Mouse (Mus musculus) kidney, adult 9 months (tissue): ENCODE results near the gene Iqcf5.
A peak's percentile ranks its signal among the peaks of the same experiment; 100 is the strongest.
"Not testable (repeated sequence)": the region's sequence is repeated elsewhere in the genome, so short reads cannot be mapped to it uniquely, and the experiment has no call there.

Source experiments
- DNase-seq: peaks from one replicate; pipeline ENCODE4 v3.0.0; 2022

The Iqcf5 gene

DNA sequence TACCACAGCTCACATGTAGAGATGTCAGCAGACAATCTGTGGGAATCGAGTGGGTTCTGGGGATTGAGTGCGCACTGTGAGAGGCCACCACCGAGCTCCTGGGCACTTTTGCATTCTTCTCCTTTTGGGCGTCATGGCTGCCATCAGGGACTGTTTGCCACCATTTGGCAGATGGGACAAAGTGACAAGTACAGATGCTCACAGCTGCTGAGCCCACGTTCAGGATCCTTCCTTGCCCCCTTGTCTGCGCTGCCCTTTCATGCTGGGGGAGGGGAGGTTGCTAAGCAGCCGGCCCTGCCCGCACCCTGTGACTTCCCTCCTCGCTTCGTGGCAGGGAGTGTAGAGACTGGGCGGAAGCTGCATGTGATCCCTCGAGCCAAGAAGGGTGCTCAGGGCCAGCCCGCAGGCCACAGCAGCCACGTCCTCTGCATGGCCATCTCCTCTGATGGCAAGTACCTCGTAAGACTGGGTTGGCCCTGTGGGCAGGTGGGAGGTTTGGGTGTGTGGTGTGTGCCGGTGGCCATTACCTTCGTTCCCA is 31.7 kb upstream of the Iqcf5 start:
- DNase-seq = no peak

DNA sequence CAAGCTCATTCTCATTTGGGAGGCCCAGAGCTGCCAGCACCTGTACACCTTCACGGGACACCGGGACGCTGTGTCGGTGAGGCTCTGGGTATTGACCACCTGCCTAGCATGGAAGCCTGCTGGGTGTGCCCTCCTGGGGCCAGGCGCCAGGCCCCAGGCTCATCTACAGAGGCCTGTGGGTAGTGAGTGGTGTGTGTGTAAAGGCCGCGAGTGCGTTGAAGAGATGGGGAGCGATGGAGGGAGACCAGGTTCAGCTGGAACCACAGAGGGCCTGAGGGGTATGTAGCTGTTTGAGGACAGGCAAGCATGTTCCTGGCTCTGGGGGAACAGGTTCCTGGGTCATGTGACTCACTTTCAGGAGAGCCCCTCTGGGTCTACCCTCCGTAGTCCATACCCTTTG is 31.2 kb upstream of the Iqcf5 start:
- no peak for DNase-seq

DNA sequence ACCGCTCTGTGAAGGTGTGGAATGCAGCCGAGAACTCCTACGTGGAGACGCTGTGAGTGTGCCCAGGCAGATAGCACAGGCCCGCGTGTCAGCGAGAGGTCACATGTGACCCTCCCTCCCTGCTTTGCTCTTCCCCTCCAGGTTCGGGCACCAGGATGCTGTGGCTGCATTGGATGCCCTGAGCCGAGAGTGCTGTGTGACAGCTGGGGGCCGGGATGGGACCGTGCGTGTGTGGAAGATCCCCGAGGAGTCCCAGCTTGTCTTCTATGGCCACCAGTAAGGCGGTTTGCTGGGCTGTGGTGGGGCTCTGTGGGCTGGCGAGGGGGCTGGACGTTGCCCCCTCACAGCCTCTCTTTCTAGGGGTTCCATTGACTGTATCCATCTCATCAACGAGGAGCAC is 30.8 kb upstream of the Iqcf5 start:
- no peak for DNase-seq

DNA sequence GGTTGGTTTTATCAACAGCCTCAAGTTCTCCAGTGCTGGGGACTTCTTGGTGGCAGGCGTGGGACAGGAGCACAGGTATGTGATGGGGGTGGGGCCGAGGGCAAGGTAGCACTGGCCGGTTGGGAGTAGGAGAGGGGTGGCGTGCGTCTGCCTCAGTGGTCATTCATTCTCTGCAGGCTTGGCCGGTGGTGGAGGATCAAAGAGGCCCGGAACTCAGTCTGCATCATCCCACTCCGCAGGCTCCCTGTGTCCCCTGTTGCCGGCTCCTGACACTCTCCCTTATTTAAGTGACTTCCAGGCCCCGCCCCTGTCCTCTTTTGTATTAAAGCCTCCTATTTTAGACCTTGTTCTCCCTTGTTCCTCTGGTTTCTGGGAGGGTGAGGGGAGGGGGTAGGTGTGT is 29.3 kb upstream of the Iqcf5 start:
- no peak for DNase-seq

DNA sequence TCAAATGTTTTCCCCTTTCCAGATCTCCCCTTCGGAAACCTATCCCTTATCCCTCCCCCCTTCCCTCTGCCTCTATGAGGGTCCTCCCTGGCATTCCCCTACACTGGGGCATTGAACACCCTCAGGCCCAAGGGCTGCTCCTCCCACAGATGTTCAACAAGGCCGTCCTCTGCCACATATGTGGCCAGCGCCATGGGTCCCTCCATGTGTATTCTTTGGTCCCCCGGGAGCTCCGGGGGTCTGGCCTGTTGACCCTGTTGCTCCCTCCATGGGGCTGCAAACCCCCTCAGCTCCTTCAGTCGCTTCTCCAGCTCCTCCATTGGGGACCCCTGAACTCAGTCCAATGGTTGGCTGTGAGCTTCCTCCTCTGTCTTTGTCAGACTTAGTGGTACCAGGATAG is 26.8 kb upstream of the Iqcf5 start:
- not testable (repeated sequence) for DNase-seq

DNA sequence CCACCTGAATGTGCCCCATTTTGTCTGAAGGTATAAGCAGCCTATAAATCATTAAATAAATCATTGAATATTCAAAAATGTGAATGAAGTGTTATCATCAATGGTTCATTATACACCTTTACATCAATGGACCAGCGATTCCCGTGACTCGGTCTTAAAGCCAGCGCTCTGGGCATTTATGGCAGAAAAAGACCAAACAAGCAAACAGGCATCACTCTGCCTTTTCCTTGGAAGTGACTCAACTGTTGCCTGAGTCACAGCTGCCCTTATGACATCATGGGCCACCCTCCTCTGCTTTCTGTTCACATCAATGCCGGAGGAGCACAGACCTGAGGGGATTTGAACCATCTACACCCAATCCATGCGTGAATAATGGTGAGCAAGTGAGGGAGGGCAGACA is 14.7 kb upstream of the Iqcf5 start, which contains the start of gene Iqcf1:
Gene Iqcf1 (plus strand): TSS at position 301 of the 400 bp plus-strand sequence.
- DNase-seq = no peak

DNA sequence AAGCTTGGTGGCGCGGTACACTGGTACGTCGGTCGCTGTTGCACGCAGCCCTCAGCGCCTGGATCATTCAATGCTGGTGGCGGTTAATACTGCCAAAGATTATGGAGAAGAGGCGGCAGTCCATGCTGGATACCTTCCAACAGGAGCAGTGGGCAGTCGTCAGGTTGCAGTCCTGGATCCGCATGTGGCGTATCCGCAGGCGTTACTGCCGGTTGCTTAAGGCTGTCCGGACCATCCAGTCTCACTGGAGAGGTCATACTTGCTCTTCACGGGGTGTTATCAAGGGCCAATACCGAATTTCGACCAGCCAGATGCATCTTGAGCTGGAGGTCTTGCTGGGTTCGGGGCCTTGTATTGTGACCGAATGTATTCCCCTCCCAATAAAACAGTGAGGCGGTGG is 12.5 kb upstream of the Iqcf5 start:
- no peak for DNase-seq

DNA sequence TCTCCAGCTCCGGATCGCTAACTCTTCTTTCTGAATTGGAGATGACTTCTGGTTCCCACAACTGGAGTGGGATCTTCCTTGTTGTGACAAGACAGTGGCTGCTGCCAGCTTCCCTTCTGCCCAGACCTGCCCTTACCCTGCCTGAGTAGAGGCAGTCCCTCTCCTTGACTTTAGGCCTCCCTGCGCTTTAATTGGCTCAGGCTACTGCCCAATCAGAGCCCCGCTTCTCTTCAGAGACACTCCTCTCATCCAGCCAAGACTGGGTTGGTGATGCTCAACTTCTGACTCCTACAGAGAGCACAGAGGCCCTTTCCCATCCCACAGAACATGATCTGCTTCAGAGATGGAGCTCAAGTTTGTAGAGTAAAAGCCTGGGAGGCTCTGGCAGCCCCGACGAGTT is 10.1 kb upstream of the Iqcf5 start:
- DNase-seq = no peak

DNA sequence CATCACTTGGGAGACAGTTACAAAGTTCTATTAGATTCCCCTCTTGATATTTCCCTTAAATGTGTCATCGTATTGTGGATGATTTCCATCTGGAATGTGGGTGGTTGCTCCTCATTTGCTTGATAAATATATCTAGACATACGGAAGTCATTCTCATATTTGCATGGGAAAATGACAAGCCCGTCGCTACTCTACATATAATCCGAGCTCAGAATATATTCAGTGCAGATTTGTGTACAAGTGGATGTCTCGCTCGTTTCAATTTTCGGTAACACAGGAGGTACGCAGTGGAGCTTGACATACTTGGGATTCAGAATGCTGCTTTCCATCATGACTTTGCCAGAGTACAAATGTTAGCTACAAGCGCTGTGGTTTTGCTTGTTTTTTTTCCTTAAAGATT is 5.0 kb upstream of the Iqcf5 start:
- DNase-seq = no peak

DNA sequence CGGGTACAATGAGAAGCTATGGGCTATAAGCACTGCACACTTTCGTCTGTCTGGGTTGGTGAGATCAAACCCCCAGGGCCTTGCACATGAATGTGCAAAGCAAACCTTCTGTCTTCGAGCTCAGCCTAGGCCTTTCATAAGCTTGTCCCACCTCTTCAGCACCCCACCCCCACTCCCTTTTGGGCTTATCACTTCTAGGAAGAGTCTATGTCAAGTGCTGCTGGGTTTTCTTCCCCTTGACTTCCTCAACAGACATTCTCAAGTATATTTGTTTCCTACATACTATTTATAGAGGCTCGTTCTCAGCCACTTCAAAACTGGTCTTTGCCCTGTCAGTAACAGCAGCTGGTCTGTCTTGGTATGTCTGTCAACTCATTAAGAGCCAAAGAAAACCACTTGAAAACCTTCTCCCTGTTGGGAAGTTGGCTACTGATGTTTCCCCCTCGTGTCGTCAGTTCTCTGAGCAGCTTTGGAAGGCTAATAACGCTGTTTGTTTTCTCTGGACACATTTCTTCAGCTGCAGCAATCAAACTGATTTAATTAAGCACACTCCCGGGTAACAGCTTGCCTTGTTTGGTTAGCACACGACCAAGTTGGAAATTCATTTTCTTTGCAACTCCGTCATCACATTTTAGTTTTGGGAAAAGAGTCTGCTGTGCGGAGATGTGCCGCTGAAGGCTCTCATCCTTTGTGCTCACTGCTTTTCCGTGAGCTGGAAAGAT is 1.5 kb upstream of the Iqcf5 start:
- DNase-seq = no peak

DNA sequence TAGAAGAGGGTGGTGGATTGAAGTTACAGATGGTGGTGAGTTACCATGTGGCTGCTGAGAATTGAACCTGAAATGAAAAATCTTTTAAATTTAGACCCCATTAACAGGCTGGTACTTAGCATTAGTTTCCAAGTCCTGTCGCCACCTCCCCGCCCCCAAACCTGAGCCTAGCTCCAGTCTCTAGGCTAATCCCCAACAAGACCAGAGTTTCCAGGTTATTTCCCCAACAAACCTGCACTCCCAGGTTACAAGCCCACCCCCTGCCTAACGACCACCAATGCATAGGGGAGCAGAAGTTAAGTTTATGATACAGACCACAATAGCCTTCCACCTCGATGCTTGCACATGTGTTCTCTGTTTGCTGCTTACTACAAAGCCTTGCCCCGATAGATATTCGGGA is 807 bp upstream of the Iqcf5 start:
- DNase-seq = no peak

DNA sequence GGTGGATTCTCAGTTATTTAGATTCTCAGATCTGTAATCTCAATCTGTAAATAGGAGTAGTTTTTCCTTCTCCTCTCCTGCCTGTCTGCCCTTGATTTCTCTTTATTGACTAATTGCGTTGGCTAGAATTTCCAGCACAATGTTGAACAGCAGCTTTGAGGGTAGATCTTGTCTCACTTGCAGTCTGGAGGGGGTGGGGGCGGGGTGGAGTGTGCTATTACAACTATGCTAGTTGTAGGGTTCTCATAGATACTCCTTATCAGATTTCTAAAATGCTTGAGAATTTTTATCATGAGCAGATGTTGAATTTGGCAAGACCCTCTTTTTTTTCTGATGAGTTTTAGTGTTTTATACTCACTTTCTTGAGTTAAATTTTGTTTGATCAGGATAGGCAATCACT is 5.1 kb downstream of the Iqcf5 start:
- no peak for DNase-seq

DNA sequence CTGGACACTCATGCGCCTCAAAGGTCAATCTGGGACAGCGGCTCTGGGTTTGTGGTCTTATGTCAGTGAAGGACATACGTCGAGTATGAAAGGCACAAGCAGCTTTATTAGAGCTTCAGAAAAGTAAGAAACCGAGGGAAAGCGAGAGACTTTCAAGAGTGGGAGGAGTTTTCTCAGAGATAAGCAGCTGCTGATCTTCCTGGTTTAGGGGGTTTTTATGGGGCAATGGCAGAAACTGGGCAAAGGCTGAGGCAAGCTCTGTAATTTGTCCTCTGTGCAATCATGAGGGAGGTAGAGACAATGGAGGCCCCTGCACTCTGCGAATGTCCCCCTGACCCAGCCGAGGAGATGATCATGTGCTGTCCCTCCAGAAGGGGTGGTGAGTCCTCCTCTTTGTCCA is 5.5 kb downstream of the Iqcf5 start:
- DNase-seq = no peak

DNA sequence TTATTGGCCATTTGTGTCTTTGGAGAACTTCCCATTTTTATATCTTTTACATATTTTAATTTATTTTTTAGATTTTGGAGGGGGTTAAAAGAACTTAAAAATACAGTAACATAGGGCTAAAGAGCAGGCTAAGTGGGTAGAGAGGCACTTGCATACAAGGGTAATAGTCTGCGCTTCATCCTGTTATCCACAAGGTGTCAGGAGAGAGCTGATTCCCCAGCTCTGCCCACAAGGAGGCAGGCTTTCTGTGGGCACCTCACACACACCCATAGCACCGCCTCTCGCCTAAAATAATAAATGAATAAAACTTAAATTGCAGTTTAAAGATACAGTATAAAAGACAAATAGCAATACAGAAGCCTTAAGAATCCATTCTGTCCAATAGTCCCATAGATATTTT is 17.5 kb downstream of the Iqcf5 start:
- DNase-seq = peak; percentile 14

DNA sequence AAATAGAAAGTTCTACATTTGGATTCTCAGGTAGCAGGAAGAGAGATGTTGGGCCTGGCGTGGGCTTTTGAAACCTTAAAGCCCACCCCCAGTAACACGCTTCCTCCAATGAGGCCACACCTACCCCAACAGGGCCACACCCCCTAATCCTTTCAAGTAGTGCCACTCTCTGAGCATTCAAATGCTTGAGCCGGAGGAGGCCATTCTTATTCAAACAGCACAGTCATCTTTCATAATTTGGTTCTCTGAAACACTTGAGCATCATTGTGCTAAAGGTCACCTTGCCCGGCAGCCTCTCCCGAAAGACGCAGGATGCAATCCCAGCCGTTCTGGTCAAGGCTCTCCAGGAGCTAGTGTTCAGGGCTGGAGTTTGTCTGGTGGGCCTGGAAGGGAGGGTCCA is 19.9 kb downstream of the Iqcf5 start:
- DNase-seq = no peak

DNA sequence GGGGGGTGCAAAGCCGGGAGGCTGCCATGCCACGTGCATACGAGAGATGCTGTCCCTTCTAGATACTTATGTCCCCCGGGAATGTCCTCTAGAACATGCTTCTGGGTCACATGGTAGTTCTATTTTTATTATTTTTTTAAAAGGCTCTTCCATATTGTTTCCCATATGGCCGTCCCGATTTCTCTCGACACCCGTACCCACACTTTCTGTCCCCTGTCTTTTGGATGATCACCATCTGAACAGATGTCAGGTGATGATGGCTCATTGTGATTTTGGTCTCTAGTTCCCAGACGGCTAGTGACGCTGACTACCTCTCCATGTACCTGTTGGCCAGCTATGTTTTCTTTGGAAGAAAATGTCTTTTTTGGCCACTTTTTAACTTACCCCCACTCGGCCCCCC is 20.6 kb downstream of the Iqcf5 start:
- DNase-seq = no peak

DNA sequence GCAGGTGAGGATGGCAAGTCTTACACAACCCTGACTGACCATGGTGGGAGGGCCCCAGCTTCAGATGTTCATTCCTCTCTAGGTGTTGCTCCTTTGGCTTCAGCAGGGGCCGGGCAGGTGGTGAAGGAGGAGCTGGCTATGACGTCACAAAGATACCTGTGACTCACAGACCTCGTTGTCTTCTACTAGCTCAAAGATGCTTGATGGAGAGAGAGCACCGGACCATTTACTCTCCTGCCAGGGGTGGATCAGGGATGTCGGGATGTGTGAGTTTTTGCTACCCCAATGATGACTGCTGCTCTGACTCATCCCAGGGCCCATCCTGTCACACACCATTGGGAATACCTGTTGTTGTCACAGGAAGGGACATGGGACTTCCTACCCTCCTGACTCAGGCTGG is 47.2 kb downstream of the Iqcf5 start, which contains the start of gene Iqcf3:
Gene Iqcf3 (minus strand): TSS at position 101 of the 400 bp plus-strand sequence.
- no peak for DNase-seq

DNA sequence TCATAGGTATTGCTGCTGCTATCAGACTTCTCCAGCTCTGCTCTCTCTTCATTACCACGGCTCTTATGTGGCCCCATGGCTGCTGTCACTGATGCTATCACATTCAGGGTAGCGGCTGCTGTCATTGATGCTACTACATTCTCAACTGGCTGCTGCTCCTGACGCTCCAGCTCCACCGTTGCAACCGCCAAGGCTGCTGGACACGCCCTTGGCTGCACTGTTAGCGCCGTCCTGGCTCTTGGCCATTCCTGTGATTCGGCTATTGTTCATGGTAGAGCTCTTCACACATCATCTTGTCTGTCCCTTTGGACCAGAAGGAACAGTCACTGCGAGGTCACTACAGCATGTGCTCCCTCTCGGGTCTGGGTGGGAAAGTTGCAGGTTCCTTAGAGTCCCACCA is 47.9 kb downstream of the Iqcf5 start:
- no peak for DNase-seq

DNA sequence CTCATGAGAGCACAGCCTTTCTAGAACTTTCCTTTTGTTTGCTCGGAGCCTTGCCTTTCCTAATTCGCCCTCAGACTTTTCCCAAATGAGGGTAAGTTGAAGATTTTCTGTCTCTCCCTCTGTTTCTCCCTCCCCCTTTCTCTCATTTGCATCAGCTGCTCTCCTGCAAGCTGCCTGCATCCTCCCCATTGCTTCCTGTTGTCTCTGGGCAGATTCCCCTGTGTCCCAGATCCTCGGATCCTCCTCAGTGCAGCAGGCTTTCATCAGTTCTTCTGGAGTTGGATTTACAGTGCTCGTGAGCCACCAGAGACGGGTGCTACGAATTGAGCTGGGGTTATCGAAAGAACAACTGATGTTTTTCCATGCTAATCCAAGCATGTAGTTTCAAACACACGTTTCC is 49.7 kb downstream of the Iqcf5 start:
- DNase-seq = no peak
